Comparison of ENCODE assay signal across 21 mouse cellular contexts in genomic region chr4:104876323-104876722, GRCm38 (mm10). TPM values are rescaled to one million over a fixed set of nuclear protein-coding genes. Genes with fewer than 3 reads are reported as not detected.
DNase-seq lines count a peak whose midpoint lies in the region; ATAC-seq and TF ChIP-seq lines count a peak whose summit lies in the region.
"Had no signal": no experiment of that assay in that cellular context is flagged by ENCODE, and none has a peak within 500 bp of the region (broad histone marks: within the 10 kb centered on the region; RNA-seq: fewer than 3 reads in every experiment).

C8a (minus strand) TSS chr4:104876398.

- no peaks in the 10 kb centered on the region for H3K27me3 ChIP-seq in liver, adult 2 months (ENCODE audit: control insufficient read depth, insufficient read depth, low read length)
- H3K27me3 ChIP-seq in liver, embryonic 14.5 days (ENCODE audit: control insufficient read depth, insufficient read depth, low read length) = no peaks in the 10 kb centered on the region
- H3K27me3 ChIP-seq in midbrain, embryonic 11.5 days (ENCODE audit: control insufficient read depth, insufficient read depth, low read length) = no peaks in the 10 kb centered on the region
- H3K27me3 ChIP-seq: forebrain, embryonic 15.5 days; heart, embryonic 15.5 days had no signal

- peak within 1 kb of the TSS; percentile 98 for H3K9ac ChIP-seq in liver, adult 2 months (ENCODE audit: low read depth, low read length)
- no peak within 1 kb of the TSS for H3K9ac ChIP-seq in liver, embryonic 14.5 days (replicated peaks)
- no peak within 1 kb of the TSS for H3K9ac ChIP-seq in midbrain, embryonic 11.5 days (ENCODE audit: low read length)
- H3K9ac ChIP-seq: forebrain, embryonic 15.5 days; heart, embryonic 15.5 days; hindbrain, embryonic 14.5 days had no signal

- H3K9me3 ChIP-seq in liver, embryonic 14.5 days (ENCODE audit: control insufficient read depth, low read length) = no peaks in the 10 kb centered on the region
- no peaks in the 10 kb centered on the region for H3K9me3 ChIP-seq in midbrain, embryonic 11.5 days (ENCODE audit: control insufficient read depth, low read length)
- H3K9me3 ChIP-seq: embryonic facial prominence, embryonic 10.5 days; forebrain, embryonic 15.5 days; heart, embryonic 15.5 days; hindbrain, embryonic 10.5 days had no signal

- peak within 1 kb of the TSS; percentile 42 for H3K4me2 ChIP-seq in liver, embryonic 14.5 days (ENCODE audit: low read depth)
- no peak within 1 kb of the TSS for H3K4me2 ChIP-seq in midbrain, embryonic 11.5 days
- H3K4me2 ChIP-seq: forebrain, embryonic 15.5 days; heart, embryonic 11.5 days; heart, embryonic 15.5 days; hindbrain, embryonic 14.5 days had no signal

- TF ChIP-seq EP300 in liver, embryonic 14.5 days (IDR thresholded peaks at IDR 0.05; ENCODE audit: low read depth) = no peak

- no peaks in the 10 kb centered on the region for H3K36me3 ChIP-seq in liver, adult 2 months (ENCODE audit: control insufficient read depth, insufficient read depth, low read length)
- H3K36me3 ChIP-seq in liver, embryonic 14.5 days (replicated peaks; ENCODE audit: control insufficient read depth, insufficient read depth, low read depth) = no peaks in the 10 kb centered on the region
- H3K36me3 ChIP-seq in midbrain, embryonic 11.5 days (ENCODE audit: control insufficient read depth, insufficient read depth, low read length) = no peaks in the 10 kb centered on the region
- H3K36me3 ChIP-seq: embryonic facial prominence, embryonic 10.5 days; forebrain, embryonic 15.5 days; heart, embryonic 15.5 days; hindbrain, embryonic 10.5 days had no signal

- ATAC-seq in liver, embryonic 14.5 days (ENCODE audit: insufficient read depth) = no peak
- no peak for ATAC-seq in midbrain, embryonic 11.5 days (ENCODE audit: low FRiP score)
- ATAC-seq: forebrain, embryonic 15.5 days had no signal

- DNase-seq in heart, adult 11 months = peak; percentile 30
- DNase-seq in heart, postnatal 4 days = no peak
- DNase-seq in liver, adult 2 months (ENCODE audit: extremely low read depth, low read depth, low spot score) = peak; percentile 88
- DNase-seq in liver = no peak
- peak in 1 of 3 experiments; percentile 3 for DNase-seq in liver, embryonic 14.5 days (ENCODE audit: low read depth in 3 of 3, low spot score in 3 of 3)
- no peak for DNase-seq in neural tube, embryonic 10.5 days (ENCODE audit: extremely low spot score, low spot score)
- DNase-seq in midbrain, embryonic 11.5 days (ENCODE audit: low spot score, missing footprints) = no peak
- DNase-seq: adrenal gland, postnatal 36 days; cerebellum, adult 2 months; cerebellum, postnatal 10 days; gastrocnemius, postnatal 10 days; heart, adult 2 months; heart, postnatal 14 days had no signal

- H3K4me1 ChIP-seq in liver, adult 2 months (ENCODE audit: control insufficient read depth, insufficient read depth, low read length) = peaks cover 16% of the 10 kb centered on the region; the same call in 1 of the 2 replicates
- H3K4me1 ChIP-seq in liver, embryonic 14.5 days (replicated peaks; ENCODE audit: control insufficient read depth in 2 of 2, insufficient read depth in 2 of 2, low read length in 1 of 2) = peaks cover 0 to 5% of the 10 kb centered on the region in 2 experiments; a peak in 1 of 4 replicates
- H3K4me1 ChIP-seq in midbrain, embryonic 11.5 days (ENCODE audit: control insufficient read depth, insufficient read depth, low read length) = no peaks in the 10 kb centered on the region
- H3K4me1 ChIP-seq: embryonic facial prominence, embryonic 10.5 days; heart, embryonic 15.5 days; hindbrain, embryonic 10.5 days had no signal

- TF ChIP-seq POLR2A in liver, adult 2 months (IDR thresholded peaks at IDR 0.05; ENCODE audit: extremely low read depth, insufficient read depth, low read length) = no peak

- H3K79me2 ChIP-seq in liver, adult 2 months (ENCODE audit: control insufficient read depth, insufficient read depth, low read length) = peaks cover 7% of the 10 kb centered on the region; the same call in 1 of the 2 replicates

- peak within 1 kb of the TSS; percentile 100 for H3K27ac ChIP-seq in liver, adult 2 months (replicated peaks; ENCODE audit: insufficient read depth, low read depth, low read length)
- no peak within 1 kb of the TSS for H3K27ac ChIP-seq in liver, embryonic 14.5 days
- no peak within 1 kb of the TSS for H3K27ac ChIP-seq in midbrain, embryonic 11.5 days (ENCODE audit: low read depth, low read length)
- H3K27ac ChIP-seq: embryonic facial prominence, embryonic 10.5 days; heart, adult 2 months; heart, embryonic 15.5 days; hindbrain, embryonic 10.5 days; hindbrain, embryonic 14.5 days had no signal

- H3K4me3 ChIP-seq in liver, adult 2 months (ENCODE audit: insufficient read depth, low read depth, low read length) = peak within 1 kb of the TSS; percentile 84
- H3K4me3 ChIP-seq in liver, embryonic 14.5 days (ENCODE audit: insufficient read depth in 1 of 2, low read depth in 2 of 2, low read length in 2 of 2) = peak within 1 kb of the TSS; percentile 42 to 58
- H3K4me3 ChIP-seq in midbrain, embryonic 11.5 days (ENCODE audit: low read depth, low read length) = no peak within 1 kb of the TSS
- H3K4me3 ChIP-seq: embryonic facial prominence, embryonic 10.5 days; forebrain, embryonic 15.5 days; heart, adult 2 months; heart, embryonic 15.5 days; hindbrain, embryonic 10.5 days had no signal

- WGBS in liver, adult 2 months = 17% methylated on average over 3 of the region's 3 CpGs
- 43% methylated on average over 3 of the region's 3 CpGs for WGBS in liver, embryonic 14.5 days (ENCODE audit: insufficient replicate concordance)
- 80% methylated on average over 3 of the region's 3 CpGs for WGBS in midbrain, embryonic 11.5 days

- TF ChIP-seq CTCF in liver, adult 2 months (IDR thresholded peaks at IDR 0.05; ENCODE audit: low read depth, low read length) = no peak
- no peak for TF ChIP-seq CTCF in liver, embryonic 14.5 days (IDR thresholded peaks at IDR 0.05; ENCODE audit: low read depth)

RNA-seq across cellular contexts. Expression of gene C8a, which starts in this region (rescaled TPM):
- not detected for total RNA-seq in heart, postnatal 4 days (2021)
- total RNA-seq in liver, adult 2 months (2014; rRNA removed) = 231 and 250 TPM in 2 replicates
- 56.6 and 71.3 TPM in 2 replicates for polyA plus RNA-seq in liver, adult 2 months (2012; rRNA removed)
- 6.5 and 12.4 TPM in 2 replicates for polyA plus RNA-seq in liver, embryonic 14.5 days (2012; rRNA removed)
- 10.2 and 10.3 TPM in 2 replicates for polyA plus RNA-seq in liver, embryonic 14.5 days (2014; fragmentation: Nextera tagmentation; extraction: Ambion mirVana)
- polyA plus RNA-seq in midbrain, embryonic 11.5 days (2014; fragmentation: Nextera tagmentation; extraction: Ambion mirVana) = not detected in 2 replicates
- total RNA-seq: gastrocnemius, postnatal 10 days; heart, adult 2 months; heart, postnatal 14 days had no signal
- polyA plus RNA-seq: embryonic facial prominence, embryonic 10.5 days; embryonic facial prominence, embryonic 14.5 days; forebrain, embryonic 11.5 days; forebrain, embryonic 15.5 days; heart, adult 2 months; heart, embryonic 15.5 days; hindbrain, embryonic 10.5 days; hindbrain, embryonic 14.5 days had no signal

Comparison
In these comparisons a context has a peak if more than half of its experiments do, and no peak if none do; other contexts are left out.
1. RNA of gene C8a (total RNA-seq): 231 to 250 TPM in liver, adult 2 months; not detected in heart, postnatal 4 days; every median in the first group is over 100 times any median in the second.
2. DNase-seq: peak in heart, adult 11 months (single experiment) and liver, adult 2 months (single experiment); none in heart, postnatal 4 days (single experiment), liver (single experiment), neural tube, embryonic 10.5 days (single experiment) and midbrain, embryonic 11.5 days (single experiment).